Mouse (Mus musculus) forebrain, embryonic 13.5 days (tissue): ENCODE data around the gene Syce2. TPM values are rescaled to one million over a fixed set of nuclear protein-coding genes. Genes with fewer than 3 reads are reported as not detected.
"Not testable (repeated sequence)": the region's sequence is repeated elsewhere in the genome, so short reads cannot be mapped to it uniquely, and the experiment has no call there.

Source experiments
- ATAC-seq: fragments of 200-750 bp; cut with Nextera tagmentation; 2 replicates; pipeline ENCODE4 v1.8.0; 2017
- H3K27ac ChIP-seq: fragments of 300-500 bp; sonication (generic); 2 replicates; pipeline ENCODE4 v1.5.1; 2015; ENCODE audit warnings: inconsistent platforms, mild to moderate bottlenecking, moderate library complexity
- H3K27me3 ChIP-seq: fragments of 300-500 bp; sonication (generic); 2 replicates; pipeline ENCODE4 v1.6.1; 2015; ENCODE audit warnings: mild to moderate bottlenecking, inconsistent platforms
- H3K36me3 ChIP-seq: fragments of 300-500 bp; sonication (generic); 2 replicates; pipeline ENCODE4 v1.6.1; 2015; ENCODE audit warnings: mild to moderate bottlenecking, inconsistent platforms; ENCODE audit not compliant: poor library complexity, severe bottlenecking
- H3K4me1 ChIP-seq: fragments of 300-500 bp; sonication (generic); 2 replicates; pipeline ENCODE4 v1.6.1; 2015; ENCODE audit warnings: inconsistent platforms
- H3K4me2 ChIP-seq: fragments of 300-500 bp; sonication (generic); 2 replicates; pipeline ENCODE4 v1.6.1; 2015; ENCODE audit warnings: inconsistent platforms, mild to moderate bottlenecking, moderate library complexity
- H3K4me3 ChIP-seq: fragments of 300-500 bp; sonication (generic); 2 replicates; pipeline ENCODE4 v1.5.1; 2015; ENCODE audit warnings: mild to moderate bottlenecking, inconsistent platforms
- H3K9ac ChIP-seq: fragments of 300-500 bp; sonication (generic); 2 replicates; pipeline ENCODE4 v1.6.1; 2015; ENCODE audit warnings: mild to moderate bottlenecking, inconsistent platforms
- H3K9me3 ChIP-seq: fragments of 300-500 bp; sonication (generic); replicated peaks from 2 replicates; pipeline ENCODE4 v1.6.1; 2016; ENCODE audit warnings: inconsistent platforms
- WGBS: fragments of 180-500 bp; shearing (Covaris S2); methylation state at CpG from one replicate; pipeline ENCODE4 v1.1.7; 2015; 5-methylcytosine and 5-hydroxymethylcytosine counted together
- polyA plus RNA-seq: library from polyadenylated mRNA; unstranded; fragments of >200 nt; fragmentation: Nextera tagmentation; extraction: Ambion mirVana; gene quantifications from 2 replicates; pipeline ENCODE4 v1.2.1, GENCODE M21; 2015

Syce2 gene
- 80.3 and 85.1 TPM in 2 replicates for polyA plus RNA-seq

DNA sequence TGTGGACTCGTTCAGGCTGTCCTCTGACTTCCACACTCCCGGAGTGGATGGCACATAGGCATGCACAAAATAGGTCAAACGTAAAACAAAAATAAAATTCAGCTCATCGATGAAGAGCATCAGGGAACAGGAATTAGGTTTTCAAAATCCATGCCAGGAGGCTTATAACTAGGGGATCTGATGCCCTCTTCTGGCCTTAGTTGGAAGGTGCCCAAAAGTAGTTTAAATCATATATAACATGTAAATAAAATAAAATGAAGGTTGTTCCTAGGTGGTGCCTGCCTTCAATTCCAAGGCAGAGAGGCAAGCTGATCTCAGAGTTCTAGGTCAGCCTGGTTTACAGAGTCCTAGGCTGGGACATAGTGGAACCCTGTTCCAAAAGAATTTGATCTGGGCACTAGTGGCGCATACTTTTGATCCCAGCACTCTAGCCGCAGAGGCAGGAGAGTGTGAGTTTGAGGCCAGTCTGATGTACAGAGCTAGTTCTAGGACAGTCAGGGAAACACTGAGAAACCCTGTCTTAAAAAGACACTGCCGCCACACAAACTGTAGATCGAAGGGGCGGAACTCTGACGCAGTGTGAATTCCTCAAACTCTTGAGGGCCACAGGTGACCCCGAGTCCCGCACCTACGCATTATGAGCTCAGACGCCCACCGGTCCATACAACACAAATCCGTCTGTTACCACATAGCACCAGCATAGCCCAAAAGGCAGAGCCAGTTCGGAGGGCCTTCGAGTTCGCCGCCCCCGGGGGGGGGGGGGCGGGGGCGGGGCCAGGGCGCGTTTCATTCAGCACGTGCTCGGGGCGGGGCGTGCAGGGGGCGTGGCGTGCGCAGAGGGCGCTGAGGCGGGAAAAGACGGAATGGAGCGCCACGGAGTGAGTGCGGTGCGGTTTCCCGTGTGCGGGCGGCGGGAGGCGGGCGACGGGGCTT, at the start of gene Syce2:
Gene Syce2, plus strand, starts transcription at position 736 of the 933 bp plus-strand sequence.
- Histone ChIP-seq H3K9ac (peak within 1 kb of the TSS; percentile 65), H3K27me3 (0 out of 2 replicates have a peak, but pooled peaks cover 6% of the 10 kb centered on the region), H3K4me3 (peak within 1 kb of the TSS; percentile 45), H3K4me2 (peak within 1 kb of the TSS; percentile 82), H3K9me3 (no peaks in the 10 kb centered on the region), H3K27ac (no peak within 1 kb of the TSS), H3K36me3 (peaks cover 38% of the 10 kb centered on the region), H3K4me1 (peaks cover 21% of the 10 kb centered on the region)
- peak; percentile 73 for ATAC-seq
- 16% methylated on average over 45 of the region's 46 CpGs for WGBS

GRCm38 (mm10) chr8:84822723-84823122, 49.2 kb upstream of the Syce2 start, which contains the start of gene Dand5:
Gene Dand5 (minus strand): TSS chr8:84822823.
- no peak within 1 kb of the TSS for H3K27ac ChIP-seq
- peaks cover 9% of the 10 kb centered on the region for H3K4me1 ChIP-seq
- H3K9ac ChIP-seq = no peak within 1 kb of the TSS; the same call in 1 of the 2 replicates
- ATAC-seq = no peak
- H3K4me3 ChIP-seq = peak within 1 kb of the TSS; percentile 25; the same call in 1 of the 2 replicates
- 32% methylated on average over 3 of the region's 3 CpGs for WGBS
- H3K27me3 ChIP-seq = 0 out of 2 replicates have a peak, but pooled peaks cover 3% of the 10 kb centered on the region
- no peaks in the 10 kb centered on the region for H3K9me3 ChIP-seq
- H3K36me3 ChIP-seq = no peaks in the 10 kb centered on the region
- H3K4me2 ChIP-seq = peak within 1 kb of the TSS; percentile 56

DNA sequence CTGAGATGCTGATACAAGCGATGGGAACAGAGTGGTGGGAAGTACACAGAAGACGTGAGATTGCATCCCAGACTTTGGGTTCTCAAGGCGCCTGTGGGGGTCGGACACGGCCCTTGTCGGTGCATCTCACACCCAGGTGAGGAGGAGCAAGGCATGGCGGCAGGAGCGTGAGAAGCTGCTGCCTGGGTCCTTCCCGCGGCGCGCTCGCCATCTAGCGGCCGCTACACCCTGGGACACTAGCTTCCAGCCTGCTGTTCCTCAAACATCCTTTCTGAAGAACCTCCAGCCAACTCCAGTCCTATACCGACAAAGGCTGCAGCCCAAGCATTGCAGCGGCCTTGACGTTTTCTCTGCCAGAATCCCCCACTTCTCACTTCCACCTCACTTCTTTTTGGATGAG, 48.3 kb upstream of the Syce2 start:
- H3K9ac ChIP-seq = no peak overlapping the region; the same call in 1 of the 2 replicates
- no peaks in the 10 kb centered on the region for H3K9me3 ChIP-seq
- no peaks in the 10 kb centered on the region for H3K36me3 ChIP-seq
- under 1% methylated on average over 18 of the region's 18 CpGs for WGBS
- H3K27ac ChIP-seq = no peak overlapping the region
- peaks cover 9% of the 10 kb centered on the region for H3K4me1 ChIP-seq
- H3K4me3 ChIP-seq = peak overlapping the region; percentile 25; the same call in 1 of the 2 replicates
- H3K27me3 ChIP-seq = 0 out of 2 replicates have a peak, but pooled peaks cover 3% of the 10 kb centered on the region
- ATAC-seq = peak; percentile 88
- peak overlapping the region; percentile 56 for H3K4me2 ChIP-seq

GRCm38 (mm10) chr8:84825636-84826035, 46.3 kb upstream of the Syce2 start:
- no peaks in the 10 kb centered on the region for H3K9me3 ChIP-seq
- no peak overlapping the region for H3K27ac ChIP-seq
- no peak overlapping the region for H3K4me2 ChIP-seq
- H3K4me3 ChIP-seq = no peak overlapping the region
- H3K27me3 ChIP-seq = 0 out of 2 replicates have a peak, but pooled peaks cover 3% of the 10 kb centered on the region
- H3K4me1 ChIP-seq = peaks cover 9% of the 10 kb centered on the region
- WGBS = 78% methylated on average over 4 of the region's 4 CpGs
- H3K9ac ChIP-seq = no peak overlapping the region
- no peaks in the 10 kb centered on the region for H3K36me3 ChIP-seq
- ATAC-seq = no peak

DNA sequence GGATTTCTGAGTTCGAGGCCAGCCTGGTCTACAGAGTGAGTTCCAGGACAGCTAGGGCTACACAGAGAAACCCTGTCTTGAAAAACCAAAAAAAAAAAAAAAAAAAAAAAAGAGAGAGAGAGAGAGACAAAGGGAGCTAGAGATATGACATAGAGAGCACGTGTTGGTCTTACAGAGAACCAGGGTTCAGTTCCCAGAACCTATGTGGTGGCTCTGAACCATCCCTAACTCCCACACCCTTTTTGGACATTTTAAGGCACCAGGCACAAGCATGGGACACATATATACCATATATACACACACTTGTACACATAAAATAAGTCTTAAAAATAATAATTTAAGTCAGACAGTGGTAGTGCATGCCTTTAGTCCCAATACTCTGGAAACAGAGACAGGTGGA, 45.4 kb upstream of the Syce2 start:
- not testable (repeated sequence) for H3K27me3 ChIP-seq, H3K4me3 ChIP-seq, ATAC-seq, H3K27ac ChIP-seq, H3K9ac ChIP-seq, H3K4me1 ChIP-seq, H3K36me3 ChIP-seq, H3K9me3 ChIP-seq, H3K4me2 ChIP-seq
- 81% methylated on average over 2 of the region's 2 CpGs for WGBS

DNA sequence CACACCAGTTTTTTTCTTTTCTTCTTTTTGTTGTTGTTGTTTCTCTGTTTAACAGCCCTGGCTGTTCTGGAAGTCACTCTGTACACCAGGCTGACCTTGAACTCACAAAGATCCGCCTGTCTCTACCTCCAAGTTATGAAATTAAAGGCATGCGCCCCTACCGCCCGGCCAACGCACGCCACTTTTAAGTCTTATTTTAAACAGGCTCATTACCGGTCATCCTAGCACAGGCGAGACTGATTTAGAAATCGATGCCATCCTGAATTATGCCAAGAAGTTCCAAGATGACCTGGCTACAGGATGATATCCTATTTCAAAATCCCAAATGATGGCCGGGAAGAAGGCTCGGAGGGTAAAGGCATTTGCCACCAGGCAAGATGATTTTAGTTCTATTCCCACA, 40.4 kb upstream of the Syce2 start, which contains the start of gene Gadd45gip1:
Gene Gadd45gip1, plus strand, starts transcription at position 33 of the 400 bp plus-strand sequence.
- Histone ChIP-seq H3K27ac (peak within 1 kb of the TSS; percentile 95), H3K9me3 (no peaks in the 10 kb centered on the region), H3K36me3 (peaks cover 28% of the 10 kb centered on the region), H3K9ac (peak within 1 kb of the TSS; percentile 97), H3K4me2 (peak within 1 kb of the TSS; percentile 74), H3K27me3 (no peaks in the 10 kb centered on the region), H3K4me1 (peaks cover 40% of the 10 kb centered on the region), H3K4me3 (peak within 1 kb of the TSS; percentile 88)
- 80% methylated on average over 11 of the region's 11 CpGs for WGBS
- ATAC-seq = no peak

GRCm38 (mm10) chr8:84832034-84832717, 39.7 kb upstream of the Syce2 start:
- H3K9me3 ChIP-seq = no peaks in the 10 kb centered on the region
- H3K27ac ChIP-seq = peak overlapping the region; percentile 95
- no peaks in the 10 kb centered on the region for H3K27me3 ChIP-seq
- 2% methylated on average over 59 of the region's 59 CpGs for WGBS
- H3K4me1 ChIP-seq = peaks cover 45% of the 10 kb centered on the region
- ATAC-seq = peak; percentile 65
- peak overlapping the region; percentile 74 for H3K4me2 ChIP-seq
- H3K4me3 ChIP-seq = peak overlapping the region; percentile 88
- peak overlapping the region; percentile 97 for H3K9ac ChIP-seq
- H3K36me3 ChIP-seq = peaks cover 35% of the 10 kb centered on the region

- 67% methylated on average over 10 of the region's 10 CpGs for WGBS
- Histone ChIP-seq H3K4me2 (peak overlapping the region; percentile 74), H3K9ac (peak overlapping the region; percentile 97), H3K4me3 (peak overlapping the region; percentile 88), H3K9me3 (no peaks in the 10 kb centered on the region), H3K27me3 (no peaks in the 10 kb centered on the region), H3K4me1 (peaks cover 46% of the 10 kb centered on the region), H3K36me3 (peaks cover 44% of the 10 kb centered on the region), H3K27ac (peak overlapping the region; percentile 95)
- no peak for ATAC-seq
Measured at GRCm38 (mm10) chr8:84832759-84833742, 38.9 kb upstream of the Syce2 start.

GRCm38 (mm10) chr8:84834002-84834865, 37.7 kb upstream of the Syce2 start:
- 80% methylated on average over 19 of the region's 19 CpGs for WGBS
- H3K27ac ChIP-seq = peak overlapping the region; percentile 95
- H3K27me3 ChIP-seq = no peaks in the 10 kb centered on the region
- ATAC-seq = peak; percentile 61
- H3K36me3 ChIP-seq = peaks cover 51% of the 10 kb centered on the region
- peak overlapping the region; percentile 27; the same call in 1 of the 2 replicates for H3K9ac ChIP-seq
- peak overlapping the region; percentile 74; the same call in 1 of the 2 replicates for H3K4me2 ChIP-seq
- peaks cover 50% of the 10 kb centered on the region for H3K4me1 ChIP-seq
- H3K9me3 ChIP-seq = no peaks in the 10 kb centered on the region
- peak overlapping the region; percentile 88; the same call in 1 of the 2 replicates for H3K4me3 ChIP-seq
